Mouse (Mus musculus): ENCODE measurements at regions not wholly inside any gene's neighbourhood (a gene's known extent, or its start where the extent isn't known, plus 50 kb on each side); places are given as distances from the start of the nearest gene placed in this dataset.

- TF ChIP-seq CTCF (IDR thresholded peaks at IDR 0.05; ENCODE audit: borderline replicate concordance, insufficient read depth, low read depth, low read length) (no peak), POLR2A (IDR thresholded peaks at IDR 0.05; ENCODE audit: borderline replicate concordance, insufficient read depth, low read length) (no peak)
Observed at GRCm38 (mm10) chr9:43600396-43600795, 143.4 kb upstream of the Nectin1 start.

All from cerebellum, adult 2 months (tissue).